Mouse (Mus musculus): ENCODE measurements at regions not wholly inside any gene's neighbourhood (a gene's known extent, or its start where the extent isn't known, plus 50 kb on each side); places are given as distances from the start of the nearest gene placed in this dataset.

GRCm38 (mm10) chr13:101501845-101502284 lies 266.2 kb downstream of the Pik3r1 start:
- WGBS, result 70% methylated on average over 5 of the region's 5 CpGs
- Histone ChIP-seq H3K9me3 (replicated peaks) (no peaks in the 10 kb centered on the region), H3K36me3 (no peaks in the 10 kb centered on the region), H3K4me2 (no peak overlapping the region), H3K9ac (no peak overlapping the region), H3K4me1 (replicated peaks) (no peaks in the 10 kb centered on the region), H3K27me3 (no peaks in the 10 kb centered on the region), H3K27ac (no peak overlapping the region), H3K4me3 (no peak overlapping the region)
- no peak for ATAC-seq (replicated peaks; ENCODE audit: insufficient number of reproducible peaks, insufficient read depth, low FRiP score, low read depth)

- Histone ChIP-seq H3K9me3 (replicated peaks) (no peaks in the 10 kb centered on the region), H3K9ac (no peak overlapping the region), H3K4me2 (no peak overlapping the region), H3K27me3 (no peaks in the 10 kb centered on the region), H3K4me1 (replicated peaks) (no peaks in the 10 kb centered on the region), H3K36me3 (no peaks in the 10 kb centered on the region), H3K4me3 (no peak overlapping the region), H3K27ac (no peak overlapping the region)
- ATAC-seq (replicated peaks; ENCODE audit: insufficient number of reproducible peaks, insufficient read depth, low FRiP score, low read depth), result no peak
- 87% methylated on average over 3 of the region's 3 CpGs for WGBS
Measured at GRCm38 (mm10) chr13:101501061-101501460, 267.0 kb downstream of the Pik3r1 start.

- no peaks in the 10 kb centered on the region for H3K27me3 ChIP-seq
- no peaks in the 10 kb centered on the region for H3K9me3 ChIP-seq (replicated peaks)
- 28% methylated on average over 3 of the region's 3 CpGs for WGBS
- H3K4me1 ChIP-seq (replicated peaks), result peaks cover 13% of the 10 kb centered on the region
- ATAC-seq (replicated peaks; ENCODE audit: insufficient number of reproducible peaks, insufficient read depth, low FRiP score, low read depth), result no peak
- no peaks in the 10 kb centered on the region for H3K36me3 ChIP-seq
- no peak overlapping the region; the same call in 1 of the 2 replicates for H3K27ac ChIP-seq
- H3K4me3 ChIP-seq, result no peak overlapping the region
- no peak overlapping the region for H3K9ac ChIP-seq
- no peak overlapping the region for H3K4me2 ChIP-seq
Measured at GRCm38 (mm10) chr13:101491835-101492234, 276.2 kb downstream of the Pik3r1 start.

- no peak overlapping the region for H3K9ac ChIP-seq
- no peak overlapping the region for H3K4me3 ChIP-seq
- H3K9me3 ChIP-seq (replicated peaks), result no peaks in the 10 kb centered on the region
- H3K4me1 ChIP-seq (replicated peaks), result peaks cover 15% of the 10 kb centered on the region
- WGBS, result 50% methylated on average over 5 of the region's 5 CpGs
- H3K27ac ChIP-seq, result 0 out of 2 replicates have a peak overlapping the region, but pooled peaks have one; percentile 12
- no peaks in the 10 kb centered on the region for H3K27me3 ChIP-seq
- ATAC-seq (replicated peaks; ENCODE audit: insufficient number of reproducible peaks, insufficient read depth, low FRiP score, low read depth), result no peak
- H3K36me3 ChIP-seq, result no peaks in the 10 kb centered on the region
- no peak overlapping the region for H3K4me2 ChIP-seq
Measured at GRCm38 (mm10) chr13:101490961-101491360, 277.1 kb downstream of the Pik3r1 start.

- H3K27me3 ChIP-seq, result no peaks in the 10 kb centered on the region
- H3K9me3 ChIP-seq (replicated peaks), result no peaks in the 10 kb centered on the region
- 93% methylated on average over 2 of the region's 2 CpGs for WGBS
- no peaks in the 10 kb centered on the region for H3K36me3 ChIP-seq
- H3K4me2 ChIP-seq, result no peak overlapping the region
- ATAC-seq (replicated peaks; ENCODE audit: insufficient number of reproducible peaks, insufficient read depth, low FRiP score, low read depth), result no peak
- no peak overlapping the region for H3K4me3 ChIP-seq
- H3K9ac ChIP-seq, result no peak overlapping the region
- H3K27ac ChIP-seq, result no peak overlapping the region
- H3K4me1 ChIP-seq (replicated peaks), result peaks cover 19% of the 10 kb centered on the region
Measured at GRCm38 (mm10) chr13:101487621-101488020, 280.4 kb downstream of the Pik3r1 start.

GRCm38 (mm10) chr13:101485823-101486222 lies 282.2 kb downstream of the Pik3r1 start:
- H3K27ac ChIP-seq, result peak overlapping the region; percentile 57
- H3K27me3 ChIP-seq, result no peaks in the 10 kb centered on the region
- H3K4me2 ChIP-seq, result peak overlapping the region; percentile 27; the same call in 1 of the 2 replicates
- 36% methylated on average over 7 of the region's 7 CpGs for WGBS
- H3K4me3 ChIP-seq, result no peak overlapping the region
- H3K9me3 ChIP-seq (replicated peaks), result no peaks in the 10 kb centered on the region
- ATAC-seq (replicated peaks; ENCODE audit: insufficient number of reproducible peaks, insufficient read depth, low FRiP score, low read depth), result peak; percentile 79; the same call in 1 of the 2 replicates
- H3K4me1 ChIP-seq (replicated peaks), result peaks cover 12% of the 10 kb centered on the region
- H3K36me3 ChIP-seq, result no peaks in the 10 kb centered on the region
- no peak overlapping the region for H3K9ac ChIP-seq

GRCm38 (mm10) chr13:101483816-101484215 lies 284.2 kb downstream of the Pik3r1 start:
- H3K9me3 ChIP-seq (replicated peaks), result no peaks in the 10 kb centered on the region
- no peaks in the 10 kb centered on the region for H3K36me3 ChIP-seq
- 56% methylated on average over 3 of the region's 3 CpGs for WGBS
- no peaks in the 10 kb centered on the region for H3K27me3 ChIP-seq
- no peak for ATAC-seq (replicated peaks; ENCODE audit: insufficient number of reproducible peaks, insufficient read depth, low FRiP score, low read depth)
- H3K4me1 ChIP-seq (replicated peaks), result peaks cover 11% of the 10 kb centered on the region
- no peak overlapping the region for H3K27ac ChIP-seq
- no peak overlapping the region for H3K4me3 ChIP-seq
- H3K9ac ChIP-seq, result no peak overlapping the region
- H3K4me2 ChIP-seq, result no peak overlapping the region

GRCm38 (mm10) chr13:101481551-101482184 lies 286.3 kb downstream of the Pik3r1 start:
- 62% methylated on average over 6 of the region's 6 CpGs for WGBS
- Histone ChIP-seq H3K4me3 (no peak overlapping the region), H3K4me1 (replicated peaks) (peaks cover 11% of the 10 kb centered on the region), H3K36me3 (no peaks in the 10 kb centered on the region), H3K4me2 (no peak overlapping the region), H3K9ac (no peak overlapping the region), H3K9me3 (replicated peaks) (no peaks in the 10 kb centered on the region; the same call in none of the 2 replicates), H3K27ac (peak overlapping the region; percentile 22; the same call in 1 of the 2 replicates), H3K27me3 (no peaks in the 10 kb centered on the region)
- no peak for ATAC-seq (replicated peaks; ENCODE audit: insufficient number of reproducible peaks, insufficient read depth, low FRiP score, low read depth)

- 67% methylated on average over 2 of the region's 2 CpGs for WGBS
- Histone ChIP-seq H3K36me3 (no peaks in the 10 kb centered on the region), H3K9me3 (replicated peaks) (no peaks in the 10 kb centered on the region; the same call in none of the 2 replicates), H3K27me3 (no peaks in the 10 kb centered on the region), H3K9ac (no peak overlapping the region), H3K27ac (no peak overlapping the region), H3K4me1 (replicated peaks) (peaks cover 8% of the 10 kb centered on the region; the same call in 1 of the 2 replicates), H3K4me3 (no peak overlapping the region), H3K4me2 (no peak overlapping the region)
- ATAC-seq (replicated peaks; ENCODE audit: insufficient number of reproducible peaks, insufficient read depth, low FRiP score, low read depth), result no peak
Measured at GRCm38 (mm10) chr13:101479297-101479652, 288.7 kb downstream of the Pik3r1 start.

GRCm38 (mm10) chr13:101478608-101479296 lies 289.3 kb downstream of the Pik3r1 start:
- no peaks in the 10 kb centered on the region; the same call in none of the 2 replicates for H3K9me3 ChIP-seq (replicated peaks)
- WGBS, result 63% methylated on average over 4 of the region's 4 CpGs
- H3K4me2 ChIP-seq, result no peak overlapping the region
- H3K9ac ChIP-seq, result no peak overlapping the region
- H3K27me3 ChIP-seq, result no peaks in the 10 kb centered on the region
- ATAC-seq (replicated peaks; ENCODE audit: insufficient number of reproducible peaks, insufficient read depth, low FRiP score, low read depth), result no peak
- no peak overlapping the region for H3K4me3 ChIP-seq
- H3K36me3 ChIP-seq, result no peaks in the 10 kb centered on the region
- no peak overlapping the region for H3K27ac ChIP-seq
- H3K4me1 ChIP-seq (replicated peaks), result peaks cover 7% of the 10 kb centered on the region; the same call in 1 of the 2 replicates

GRCm38 (mm10) chr13:101473349-101473748 lies 294.7 kb downstream of the Pik3r1 start:
- WGBS, result 88% methylated on average over 8 of the region's 8 CpGs

More at GRCm38 (mm10) chr13:101473349-101473748, 294.7 kb downstream of the Pik3r1 start:
- Histone ChIP-seq H3K9me3 (replicated peaks) (no peaks in the 10 kb centered on the region; the same call in none of the 2 replicates), H3K36me3 (no peaks in the 10 kb centered on the region), H3K4me1 (replicated peaks) (no peaks in the 10 kb centered on the region), H3K4me2 (no peak overlapping the region), H3K27me3 (no peaks in the 10 kb centered on the region), H3K9ac (no peak overlapping the region), H3K27ac (no peak overlapping the region), H3K4me3 (no peak overlapping the region)
- no peak for ATAC-seq (replicated peaks; ENCODE audit: insufficient number of reproducible peaks, insufficient read depth, low FRiP score, low read depth)
